Mouse (Mus musculus): ENCODE measurements around the gene Il34. TPM values are rescaled to one million over a fixed set of nuclear protein-coding genes. Genes with fewer than 3 reads are reported as not detected.

The Il34 gene
- polyA plus RNA-seq, 1 experiment from 2014 or later: 5.2 TPM

- Histone ChIP-seq H3K27me3 (ENCODE audit: insufficient read depth, low read length) (no peaks in the 10 kb centered on the region), H3K27ac (peak overlapping the region; percentile 26), H3K9ac (ENCODE audit: low read depth, low read length) (no peak overlapping the region), H3K9me3 (replicated peaks; ENCODE audit: low read length) (no peaks in the 10 kb centered on the region), H3K4me1 (replicated peaks; ENCODE audit: insufficient read depth, low read length) (peaks cover 7% of the 10 kb centered on the region; the same call in 1 of the 2 replicates), H3K36me3 (ENCODE audit: insufficient read depth, low read length) (peaks cover 46% of the 10 kb centered on the region), H3K4me3 (replicated peaks; ENCODE audit: low read depth, low read length) (no peak overlapping the region), H3K4me2 (ENCODE audit: low read length) (no peak overlapping the region)
- DNase-seq (ENCODE audit: low spot score) (peak; percentile 91), ATAC-seq (replicated peaks; ENCODE audit: low FRiP score, low read depth) (peak; percentile 60; the same call in 1 of the 2 replicates)
- TF ChIP-seq CTCF (IDR thresholded peaks at IDR 0.05; ENCODE audit: low read depth): no peak
- WGBS: 39% methylated on average over 13 of the region's 13 CpGs
Measured at GRCm38 (mm10) chr8:110808495-110809472, 3.1 kb upstream of the Il34 start.

- Histone ChIP-seq H3K9me3 (replicated peaks; ENCODE audit: low read length) (no peaks in the 10 kb centered on the region), H3K27ac (peak overlapping the region; percentile 50; the same call in 1 of the 2 replicates), H3K9ac (ENCODE audit: low read depth, low read length) (no peak overlapping the region), H3K36me3 (ENCODE audit: insufficient read depth, low read length) (peaks cover 19% of the 10 kb centered on the region), H3K4me2 (ENCODE audit: low read length) (no peak overlapping the region), H3K27me3 (ENCODE audit: insufficient read depth, low read length) (no peaks in the 10 kb centered on the region), H3K4me3 (replicated peaks; ENCODE audit: low read depth, low read length) (no peak overlapping the region), H3K4me1 (replicated peaks; ENCODE audit: insufficient read depth, low read length) (peaks cover 7% of the 10 kb centered on the region)
- no peak for ATAC-seq (replicated peaks; ENCODE audit: low FRiP score, low read depth)
- DNase-seq (ENCODE audit: low spot score): no peak
- TF ChIP-seq CTCF (IDR thresholded peaks at IDR 0.05; ENCODE audit: low read depth): no peak
- 85% methylated on average over 1 of the region's 1 CpGs for WGBS
Measured at GRCm38 (mm10) chr8:110806146-110806545, 422 bp upstream of the Il34 start.

DNA sequence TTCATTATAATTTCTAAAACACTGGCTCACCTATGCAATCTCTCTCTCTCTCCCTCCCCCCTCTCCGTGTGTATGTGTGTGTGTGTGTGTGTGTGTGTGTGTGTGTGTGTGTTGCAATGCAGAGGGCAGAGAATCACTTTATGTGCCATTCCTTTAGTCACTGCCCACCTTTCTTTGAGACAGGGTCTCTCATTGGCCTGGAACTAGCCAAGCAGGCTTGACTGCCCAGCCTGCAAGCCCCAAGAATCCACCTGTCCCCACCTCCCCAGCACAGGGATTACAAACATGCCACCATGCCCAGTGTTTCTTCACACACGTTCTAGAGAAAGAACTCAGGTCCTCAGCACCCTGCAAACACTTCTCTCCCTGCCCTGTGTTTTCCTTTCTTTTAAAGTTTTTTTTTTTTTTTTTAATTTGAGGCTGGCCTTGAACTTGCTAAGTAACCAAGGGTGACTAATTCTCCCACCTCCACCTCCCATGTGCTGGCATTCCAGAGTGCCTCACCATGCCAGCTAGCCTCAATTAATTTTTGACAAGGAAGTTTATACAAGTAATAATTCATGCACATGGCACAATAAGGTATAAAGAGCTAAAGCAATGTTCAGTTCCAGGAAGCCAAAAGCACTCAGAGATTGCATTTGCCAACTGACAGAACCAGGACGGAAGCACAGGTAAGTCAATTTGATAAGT, 754 bp downstream of the Il34 start:
- H3K27ac ChIP-seq: peak overlapping the region; percentile 50; the same call in 1 of the 2 replicates
- DNase-seq (ENCODE audit: low spot score) (no peak), ATAC-seq (replicated peaks; ENCODE audit: low FRiP score, low read depth) (no peak)
- H3K4me2 ChIP-seq (ENCODE audit: low read length): no peak overlapping the region; the same call in 1 of the 2 replicates
- no peak overlapping the region for H3K9ac ChIP-seq (ENCODE audit: low read depth, low read length)
- peaks cover 7% of the 10 kb centered on the region for H3K4me1 ChIP-seq (replicated peaks; ENCODE audit: insufficient read depth, low read length)
- no peak overlapping the region for H3K4me3 ChIP-seq (replicated peaks; ENCODE audit: low read depth, low read length)
- H3K9me3 ChIP-seq (replicated peaks; ENCODE audit: low read length): no peaks in the 10 kb centered on the region
- TF ChIP-seq CTCF (IDR thresholded peaks at IDR 0.05; ENCODE audit: low read depth): no peak
- H3K27me3 ChIP-seq (ENCODE audit: insufficient read depth, low read length): no peaks in the 10 kb centered on the region
- 43% methylated on average over 3 of the region's 3 CpGs for WGBS
- H3K36me3 ChIP-seq (ENCODE audit: insufficient read depth, low read length): peaks cover 8% of the 10 kb centered on the region; the same call in 1 of the 2 replicates

DNA sequence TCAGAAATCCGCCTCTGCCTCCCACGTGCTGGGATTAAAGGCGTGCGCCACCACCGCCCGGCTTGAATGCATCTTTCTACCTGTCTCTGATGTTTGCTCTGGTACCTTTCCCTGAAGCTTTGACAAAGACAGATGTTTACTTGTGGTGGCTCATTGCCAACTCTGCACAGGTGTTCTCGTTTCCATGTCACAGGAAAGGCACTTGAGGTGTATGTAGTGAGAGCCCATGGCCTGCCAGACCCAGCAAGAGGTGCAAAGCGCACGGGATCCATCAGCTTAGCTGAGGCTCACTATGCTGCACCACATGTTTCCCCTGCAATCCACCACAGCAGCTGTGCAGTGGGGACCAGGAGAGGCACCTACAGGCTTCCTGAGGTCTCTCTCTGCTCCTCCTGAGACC, 1.9 kb downstream of the Il34 start:
- no peak overlapping the region for H3K4me2 ChIP-seq (ENCODE audit: low read length)
- H3K36me3 ChIP-seq (ENCODE audit: insufficient read depth, low read length): no peaks in the 10 kb centered on the region
- DNase-seq (ENCODE audit: low spot score) (no peak), ATAC-seq (replicated peaks; ENCODE audit: low FRiP score, low read depth) (no peak)
- WGBS: 81% methylated on average over 9 of the region's 9 CpGs
- no peak overlapping the region for H3K4me3 ChIP-seq (replicated peaks; ENCODE audit: low read depth, low read length)
- peaks cover 4% of the 10 kb centered on the region for H3K4me1 ChIP-seq (replicated peaks; ENCODE audit: insufficient read depth, low read length)
- no peak for TF ChIP-seq CTCF (IDR thresholded peaks at IDR 0.05; ENCODE audit: low read depth)
- H3K27ac ChIP-seq: no peak overlapping the region
- H3K9ac ChIP-seq (ENCODE audit: low read depth, low read length): no peak overlapping the region
- H3K9me3 ChIP-seq (replicated peaks; ENCODE audit: low read length): no peaks in the 10 kb centered on the region
- no peaks in the 10 kb centered on the region for H3K27me3 ChIP-seq (ENCODE audit: insufficient read depth, low read length)

- no peak for DNase-seq (ENCODE audit: low spot score)
- WGBS: 73% methylated on average over 5 of the region's 5 CpGs
- Histone ChIP-seq H3K27me3 (ENCODE audit: insufficient read depth, low read length) (no peaks in the 10 kb centered on the region), H3K27ac (peak overlapping the region; percentile 39; the same call in 1 of the 2 replicates), H3K4me2 (ENCODE audit: low read length) (no peak overlapping the region), H3K4me1 (replicated peaks; ENCODE audit: insufficient read depth, low read length) (no peaks in the 10 kb centered on the region; the same call in none of the 2 replicates), H3K4me3 (replicated peaks; ENCODE audit: low read depth, low read length) (no peak overlapping the region), H3K9ac (ENCODE audit: low read depth, low read length) (no peak overlapping the region), H3K36me3 (ENCODE audit: insufficient read depth, low read length) (no peaks in the 10 kb centered on the region), H3K9me3 (replicated peaks; ENCODE audit: low read length) (no peaks in the 10 kb centered on the region)
- no peak for TF ChIP-seq CTCF (IDR thresholded peaks at IDR 0.05; ENCODE audit: low read depth)
- no peak for ATAC-seq (replicated peaks; ENCODE audit: low FRiP score, low read depth)
Measured at GRCm38 (mm10) chr8:110802988-110803387, 2.7 kb downstream of the Il34 start.

DNA sequence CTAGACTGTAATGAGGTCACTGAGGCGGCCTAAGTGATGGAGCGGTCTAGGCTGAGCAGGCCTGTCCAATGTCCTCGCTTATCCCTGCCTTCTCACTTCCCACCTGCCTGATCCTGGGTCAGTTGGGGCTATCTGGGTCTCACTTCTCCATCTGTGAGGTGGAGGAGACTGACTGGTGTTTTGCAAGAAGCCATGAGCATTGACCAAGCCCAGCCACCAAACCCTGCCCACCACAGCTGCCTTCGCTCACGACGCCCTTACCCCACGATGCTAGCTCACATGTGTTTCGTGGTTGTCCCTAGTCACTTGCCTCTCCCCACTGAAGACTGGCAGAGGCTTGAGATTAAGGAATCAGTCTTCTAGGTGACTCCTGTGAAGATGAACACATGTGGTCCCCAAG, 8.6 kb downstream of the Il34 start:
- H3K9ac ChIP-seq (ENCODE audit: low read depth, low read length): no peak overlapping the region
- no peak overlapping the region for H3K4me2 ChIP-seq (ENCODE audit: low read length)
- DNase-seq (ENCODE audit: low spot score) (no peak), ATAC-seq (replicated peaks; ENCODE audit: low FRiP score, low read depth) (no peak)
- H3K36me3 ChIP-seq (ENCODE audit: insufficient read depth, low read length): no peaks in the 10 kb centered on the region
- H3K4me3 ChIP-seq (replicated peaks; ENCODE audit: low read depth, low read length): no peak overlapping the region
- WGBS: 98% methylated on average over 8 of the region's 8 CpGs
- 0 out of 2 replicates have a peak, but pooled peaks cover 3% of the 10 kb centered on the region for H3K9me3 ChIP-seq (replicated peaks; ENCODE audit: low read length)
- H3K27me3 ChIP-seq (ENCODE audit: insufficient read depth, low read length): no peaks in the 10 kb centered on the region
- no peaks in the 10 kb centered on the region for H3K4me1 ChIP-seq (replicated peaks; ENCODE audit: insufficient read depth, low read length)
- no peak for TF ChIP-seq CTCF (IDR thresholded peaks at IDR 0.05; ENCODE audit: low read depth)
- no peak overlapping the region for H3K27ac ChIP-seq
